In genomic region chr6:8068394-8068793, GRCm38 (mm10) we compare ENCODE assay signal across 1 mouse cellular context.
TF ChIP-seq lines count a peak whose summit lies in the region.

No protein-coding gene starts in this region.

TF ChIP-seq in MEL, 35 proteins besides CTCF, POLR2A, EP300 and RAD21 (continued from another document):
- TF ChIP-seq TBP (IDR thresholded peaks at IDR 0.05; ENCODE audit: low read depth, low read length) (no peak), NRF1 (IDR thresholded peaks at IDR 0.05; ENCODE audit: insufficient read depth, low read depth, low read length, poor library complexity, severe bottlenecking) (no peak), TCF12 (IDR thresholded peaks at IDR 0.05; ENCODE audit: low read depth, low read length) (peak; percentile 52; the same call in 1 of the 2 replicates)
TF ChIP-seq in MEL: peak in this region for 5.
